Comparison of ENCODE assay signal across 26 mouse cellular contexts in the genomic region with DNA sequence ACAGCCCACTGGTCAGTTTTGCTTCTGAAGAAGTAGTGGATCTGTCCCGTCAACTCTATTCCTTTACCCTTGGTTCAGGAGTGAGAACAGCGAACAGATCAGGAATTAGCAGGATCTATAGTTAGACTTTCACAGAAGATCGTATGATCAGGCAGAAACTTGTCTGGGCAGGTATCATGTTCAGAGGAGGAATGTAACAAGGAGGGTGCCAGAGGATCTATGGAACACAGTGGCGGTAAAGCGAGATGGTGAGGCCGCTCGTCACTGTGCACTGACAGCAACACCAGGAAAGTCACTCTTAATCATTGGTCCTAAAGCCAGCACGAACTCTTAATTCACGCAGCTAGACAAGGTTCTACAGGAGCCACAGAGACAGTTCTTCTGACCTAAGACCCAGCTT. TPM values are rescaled to one million over a fixed set of nuclear protein-coding genes. Genes with fewer than 3 reads are reported as not detected.
DNase-seq lines count a peak whose midpoint lies in the region; ATAC-seq and TF ChIP-seq lines count a peak whose summit lies in the region.
"Had no signal": no experiment of that assay in that cellular context is flagged by ENCODE, and none has a peak within 500 bp of the region (broad histone marks: within the 10 kb centered on the region; RNA-seq: fewer than 3 reads in every experiment).

No protein-coding gene starts in this region.

- H3K4me3 ChIP-seq in limb, embryonic 14.5 days (replicated peaks; ENCODE audit: low read length), result no peak overlapping the region
- no peak overlapping the region for H3K4me3 ChIP-seq in limb, embryonic 10.5 days
- H3K4me3 ChIP-seq in limb, embryonic 15.5 days, result no peak overlapping the region
- H3K4me3 ChIP-seq in stomach, postnatal 0 days (ENCODE audit: low read depth, low read length), result no peak overlapping the region
- H3K4me3 ChIP-seq: embryonic facial prominence, embryonic 12.5 days; forebrain, embryonic 10.5 days; forebrain, embryonic 13.5 days; heart, adult 2 months; heart, embryonic 10.5 days; heart, embryonic 13.5 days; hindbrain, embryonic 12.5 days; intestine, embryonic 15.5 days had no signal

- no peak for TF ChIP-seq POLR2A in limb, embryonic 14.5 days (IDR thresholded peaks at IDR 0.05; ENCODE audit: borderline replicate concordance, extremely low read depth, insufficient read depth, insufficient read length)

- H3K4me2 ChIP-seq in limb, embryonic 14.5 days (replicated peaks; ENCODE audit: low read depth, low read length, severe bottlenecking), result no peak overlapping the region
- no peak overlapping the region for H3K4me2 ChIP-seq in limb, embryonic 15.5 days
- H3K4me2 ChIP-seq in stomach, postnatal 0 days (replicated peaks; ENCODE audit: low read depth), result no peak overlapping the region
- H3K4me2 ChIP-seq: embryonic facial prominence, embryonic 12.5 days; forebrain, embryonic 13.5 days; heart, embryonic 13.5 days; hindbrain, embryonic 12.5 days; intestine, embryonic 15.5 days had no signal

- H3K9ac ChIP-seq in limb, embryonic 14.5 days (ENCODE audit: low read depth, low read length, severe bottlenecking), result no peak overlapping the region
- H3K9ac ChIP-seq in limb, embryonic 15.5 days, result no peak overlapping the region
- no peak overlapping the region for H3K9ac ChIP-seq in stomach, postnatal 0 days (ENCODE audit: low read length)
- H3K9ac ChIP-seq: embryonic facial prominence, embryonic 12.5 days; forebrain, embryonic 13.5 days; heart, embryonic 13.5 days; hindbrain, embryonic 12.5 days; intestine, embryonic 15.5 days had no signal

- H3K27ac ChIP-seq in limb, embryonic 14.5 days (replicated peaks; ENCODE audit: low read depth, low read length), result no peak overlapping the region
- H3K27ac ChIP-seq in limb, embryonic 10.5 days, result no peak overlapping the region
- peak overlapping the region; percentile 18 for H3K27ac ChIP-seq in limb, embryonic 15.5 days
- H3K27ac ChIP-seq in stomach, postnatal 0 days (replicated peaks), result 0 out of 2 replicates have a peak overlapping the region, but pooled peaks have one; percentile 36
- H3K27ac ChIP-seq: embryonic facial prominence, embryonic 12.5 days; forebrain, embryonic 10.5 days; forebrain, embryonic 13.5 days; heart, adult 2 months; heart, embryonic 10.5 days; heart, embryonic 13.5 days; hindbrain, embryonic 12.5 days; intestine, embryonic 15.5 days had no signal

- H3K4me1 ChIP-seq in limb, embryonic 14.5 days (ENCODE audit: control insufficient read depth, insufficient read depth, low read length), result peaks cover 6% of the 10 kb centered on the region; the same call in 1 of the 2 replicates
- 0 out of 2 replicates have a peak, but pooled peaks cover 3% of the 10 kb centered on the region for H3K4me1 ChIP-seq in limb, embryonic 10.5 days
- H3K4me1 ChIP-seq in limb, embryonic 15.5 days, result peaks cover 18% of the 10 kb centered on the region
- H3K4me1 ChIP-seq in stomach, postnatal 0 days (replicated peaks; ENCODE audit: control insufficient read depth, insufficient read depth), result no peaks in the 10 kb centered on the region
- H3K4me1 ChIP-seq: intestine, embryonic 15.5 days had no signal

- TF ChIP-seq EP300 in stomach, postnatal 0 days (optimal IDR thresholded peaks at IDR 0.05), result no peak

- H3K36me3 ChIP-seq in limb, embryonic 14.5 days (ENCODE audit: control insufficient read depth, insufficient read depth, low read length), result no peaks in the 10 kb centered on the region
- no peaks in the 10 kb centered on the region for H3K36me3 ChIP-seq in limb, embryonic 10.5 days
- H3K36me3 ChIP-seq in limb, embryonic 15.5 days, result no peaks in the 10 kb centered on the region
- no peaks in the 10 kb centered on the region for H3K36me3 ChIP-seq in stomach, postnatal 0 days (ENCODE audit: control insufficient read depth, insufficient read depth, low read length)
- H3K36me3 ChIP-seq: embryonic facial prominence, embryonic 12.5 days; forebrain, embryonic 10.5 days; heart, embryonic 10.5 days; heart, embryonic 13.5 days; hindbrain, embryonic 12.5 days; intestine, embryonic 15.5 days had no signal

- no peak for ATAC-seq in limb, embryonic 14.5 days (ENCODE audit: low FRiP score, low read depth)
- ATAC-seq in limb, embryonic 15.5 days (ENCODE audit: insufficient number of reproducible peaks, low FRiP score, low TSS enrichment, low read depth), result no peak
- ATAC-seq in stomach, postnatal 0 days (ENCODE audit: low FRiP score, low TSS enrichment), result no peak
- ATAC-seq: CD4-positive, CD25-positive, alpha-beta regulatory T cell, adult 4 months; forebrain, embryonic 13.5 days; forebrain, embryonic 16.5 days; hindbrain, embryonic 16.5 days; intestine, embryonic 15.5 days had no signal

- WGBS in limb, embryonic 14.5 days, result 82% methylated on average over 9 of the region's 9 CpGs
- 84% methylated on average over 9 of the region's 9 CpGs for WGBS in limb, embryonic 10.5 days
- WGBS in limb, embryonic 15.5 days, result 78% methylated on average over 9 of the region's 9 CpGs
- 77% methylated on average over 9 of the region's 9 CpGs for WGBS in stomach, postnatal 0 days

- TF ChIP-seq CTCF in stomach, postnatal 0 days (IDR thresholded peaks at IDR 0.05; ENCODE audit: low read depth), result no peak

- peak; percentile 43 for DNase-seq in gastrocnemius, adult 18-20 months (ENCODE audit: low spot score)
- DNase-seq in gastrocnemius, postnatal 25 days, result no peak
- DNase-seq in limb, embryonic 14.5 days (ENCODE audit: low spot score), result peak; percentile 35
- DNase-seq in limb, embryonic 10.5 days (ENCODE audit: low spot score), result no peak
- DNase-seq in stomach, postnatal 0 days (ENCODE audit: low spot score), result no peak
- no peak for DNase-seq in ovary, postnatal 14 days (ENCODE audit: low spot score)
- DNase-seq: adrenal gland, adult 2 months; adrenal gland, postnatal 14 days; cerebellum, adult 11 months; cerebellum, adult 2 months; cerebellum, adult 9-11 months; cerebellum, postnatal 25 days; gastrocnemius, postnatal 10 days; heart, adult 2 months; kidney, adult 11 months had no signal

- H3K9me3 ChIP-seq in limb, embryonic 14.5 days (ENCODE audit: control insufficient read depth, low read length), result no peaks in the 10 kb centered on the region
- no peaks in the 10 kb centered on the region for H3K9me3 ChIP-seq in limb, embryonic 10.5 days (replicated peaks)
- H3K9me3 ChIP-seq in limb, embryonic 15.5 days, result no peaks in the 10 kb centered on the region
- H3K9me3 ChIP-seq in stomach, postnatal 0 days (ENCODE audit: control insufficient read depth, low read length), result no peaks in the 10 kb centered on the region
- H3K9me3 ChIP-seq: embryonic facial prominence, embryonic 12.5 days; forebrain, embryonic 10.5 days; forebrain, embryonic 13.5 days; heart, embryonic 10.5 days; heart, embryonic 13.5 days; hindbrain, embryonic 12.5 days; intestine, embryonic 15.5 days had no signal

- H3K27me3 ChIP-seq in limb, embryonic 14.5 days (ENCODE audit: control insufficient read depth, insufficient read depth, low read length), result no peaks in the 10 kb centered on the region
- H3K27me3 ChIP-seq in limb, embryonic 10.5 days (ENCODE audit: low read depth, poor library complexity, severe bottlenecking), result no peaks in the 10 kb centered on the region
- no peaks in the 10 kb centered on the region for H3K27me3 ChIP-seq in limb, embryonic 15.5 days
- no peaks in the 10 kb centered on the region for H3K27me3 ChIP-seq in stomach, postnatal 0 days (ENCODE audit: control insufficient read depth, insufficient read depth, low read length)
- H3K27me3 ChIP-seq: embryonic facial prominence, embryonic 12.5 days; forebrain, embryonic 13.5 days; heart, embryonic 13.5 days; hindbrain, embryonic 12.5 days; intestine, embryonic 15.5 days had no signal

RNA-seq across cellular contexts. Expression of gene Erbin, which starts 47.7 kb away (rescaled TPM):
- 10 to 100 TPM; 33.6 to 46.4 TPM for total RNA-seq in gastrocnemius, adult 18-20 months (2021)
- 10 to 100 TPM; 30.4 to 34.3 TPM for total RNA-seq in gastrocnemius, postnatal 25 days (2021)
- polyA plus RNA-seq in limb, embryonic 14.5 days (2012; rRNA removed), result 36.6 and 39.7 TPM in 2 replicates
- polyA plus RNA-seq in limb, embryonic 14.5 days (2014; fragmentation: Nextera tagmentation; extraction: Ambion mirVana), result 40.2 and 43.0 TPM in 2 replicates
- 12.2 and 16.6 TPM in 2 replicates for polyA plus RNA-seq in limb, embryonic 10.5 days (2016; fragmentation: Nextera tagmentation; extraction: Ambion mirVana)
- 15.4 and 20.3 TPM in 2 replicates for polyA plus RNA-seq in limb, embryonic 15.5 days (2015; fragmentation: Nextera tagmentation; extraction: Ambion mirVana)
- polyA plus RNA-seq in stomach, postnatal 0 days (2015; fragmentation: Nextera tagmentation; extraction: Ambion mirVana), result 15.7 and 16.1 TPM in 2 replicates

Comparison
In these comparisons a context has a peak if more than half of its experiments do, and no peak if none do; other contexts are left out.
1. DNase-seq: peak in gastrocnemius, adult 18-20 months (single experiment) and limb, embryonic 14.5 days (single experiment); none in gastrocnemius, postnatal 25 days (single experiment), limb, embryonic 10.5 days (single experiment), stomach, postnatal 0 days (single experiment) and ovary, postnatal 14 days (single experiment).
2. H3K27ac ChIP-seq: peak in limb, embryonic 15.5 days (single experiment) and stomach, postnatal 0 days (single experiment); none in limb, embryonic 14.5 days (single experiment) and limb, embryonic 10.5 days (single experiment).